Mouse (Mus musculus) lung, embryonic 15.5 days (tissue): ENCODE measurements around the gene Sap30. TPM values are rescaled to one million over a fixed set of nuclear protein-coding genes. Genes with fewer than 3 reads are reported as not detected.
"Not testable (repeated sequence)": the region's sequence is repeated elsewhere in the genome, so short reads cannot be mapped to it uniquely, and the experiment has no call there.

Experiments
- ATAC-seq: fragments of 200-750 bp; cut with Nextera tagmentation; 2 replicates; pipeline ENCODE4 v1.8.0; 2017; ENCODE audit warnings: moderate number of reproducible peaks, borderline replicate concordance; ENCODE audit not compliant: low FRiP score, low TSS enrichment; ENCODE audit errors: extremely low read depth
- H3K27ac ChIP-seq: fragments of 300-500 bp; sonication (generic); 2 replicates; pipeline ENCODE4 v1.5.1; 2015; ENCODE audit warnings: moderate library complexity, mild to moderate bottlenecking, inconsistent platforms
- H3K27me3 ChIP-seq: fragments of 300-500 bp; sonication (generic); 2 replicates; pipeline ENCODE4 v1.6.1; 2015; ENCODE audit warnings: inconsistent platforms
- H3K36me3 ChIP-seq: fragments of 300-500 bp; sonication (generic); 2 replicates; pipeline ENCODE4 v1.6.1; 2015; ENCODE audit warnings: inconsistent platforms
- H3K4me1 ChIP-seq: fragments of 300-500 bp; sonication (generic); 2 replicates; pipeline ENCODE4 v1.6.1; 2015; ENCODE audit warnings: inconsistent platforms
- H3K4me2 ChIP-seq: fragments of 300-500 bp; sonication (generic); 2 replicates; pipeline ENCODE4 v1.6.1; 2015; ENCODE audit warnings: inconsistent platforms, mild to moderate bottlenecking, moderate library complexity
- H3K4me3 ChIP-seq: fragments of 300-500 bp; sonication (generic); 2 replicates; pipeline ENCODE4 v1.5.1; 2015; ENCODE audit warnings: mild to moderate bottlenecking, inconsistent platforms
- H3K9ac ChIP-seq: fragments of 300-500 bp; sonication (generic); 2 replicates; pipeline ENCODE4 v1.6.1; 2015; ENCODE audit warnings: inconsistent platforms
- H3K9me3 ChIP-seq: fragments of 300-500 bp; sonication (generic); 2 replicates; pipeline ENCODE4 v1.6.1; 2016; ENCODE audit warnings: inconsistent platforms
- WGBS: fragments of 180-500 bp; shearing (Covaris S2); methylation state at CpG from one replicate; pipeline ENCODE4 v1.1.7; 2015; 5-methylcytosine and 5-hydroxymethylcytosine counted together
- polyA plus RNA-seq: library from polyadenylated mRNA; unstranded; fragments of >200 nt; fragmentation: Nextera tagmentation; extraction: Ambion mirVana; gene quantifications from 2 replicates; pipeline ENCODE4 v1.2.1, GENCODE M21; 2015

Sap30 gene
- polyA plus RNA-seq = 37.0 and 40.3 TPM in 2 replicates

DNA sequence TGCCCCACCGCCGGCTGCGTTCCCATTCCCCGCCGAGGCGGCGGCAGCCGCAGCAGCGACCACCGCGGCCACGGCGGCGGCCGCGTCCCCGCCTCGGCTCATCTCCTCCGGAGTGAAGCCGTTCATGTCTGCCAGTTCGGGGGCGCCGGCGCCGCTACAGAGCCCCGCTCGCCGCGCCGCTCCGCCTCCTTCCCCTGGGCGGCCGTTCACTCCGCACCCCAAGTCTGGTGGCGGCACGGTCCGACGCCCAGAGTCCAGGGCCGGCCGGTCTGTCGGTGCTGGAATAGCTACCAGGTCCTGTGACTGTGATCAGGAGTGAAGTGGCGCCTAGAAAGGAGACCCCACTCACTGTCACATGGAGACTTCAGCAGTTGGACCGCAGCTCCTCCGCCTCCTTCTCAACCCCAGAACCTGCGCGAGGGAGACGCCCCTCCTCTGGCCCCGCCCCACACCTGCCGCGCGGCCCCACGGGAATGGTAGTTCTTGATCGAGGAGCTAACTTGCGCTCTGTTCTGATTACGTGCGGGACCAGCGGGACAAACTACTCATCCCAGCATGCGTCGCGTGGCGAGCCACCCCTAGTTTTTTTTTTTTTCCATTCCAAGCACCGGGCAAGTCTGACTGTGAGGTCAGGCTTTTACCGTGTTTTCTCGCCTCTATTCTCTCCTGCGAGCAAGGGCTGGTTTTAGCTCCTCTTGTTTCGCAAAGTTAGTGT, at the start of gene Sap30:
Gene Sap30 (minus strand): TSS at position 420 of the 715 bp plus-strand sequence.
- Histone ChIP-seq H3K27me3 (no peaks in the 10 kb centered on the region), H3K9ac (peak within 1 kb of the TSS; percentile 69), H3K9me3 (no peaks in the 10 kb centered on the region), H3K4me1 (peaks cover 10% of the 10 kb centered on the region), H3K4me3 (peak within 1 kb of the TSS; percentile 93), H3K36me3 (0 out of 2 replicates have a peak, but pooled peaks cover 3% of the 10 kb centered on the region), H3K27ac (peak within 1 kb of the TSS; percentile 97), H3K4me2 (peak within 1 kb of the TSS; percentile 87)
- ATAC-seq = peak; percentile 98
- under 1% methylated on average over 64 of the region's 66 CpGs for WGBS

GRCm38 (mm10) chr8:57536167-57536566, 48.5 kb upstream of the Sap30 start:
- H3K9me3 ChIP-seq = no peaks in the 10 kb centered on the region
- no peak overlapping the region for H3K27ac ChIP-seq
- 88% methylated on average over 6 of the region's 6 CpGs for WGBS
- ATAC-seq = no peak
- H3K4me1 ChIP-seq = no peaks in the 10 kb centered on the region
- H3K4me3 ChIP-seq = no peak overlapping the region
- no peak overlapping the region for H3K9ac ChIP-seq
- no peaks in the 10 kb centered on the region for H3K27me3 ChIP-seq
- H3K4me2 ChIP-seq = no peak overlapping the region
- H3K36me3 ChIP-seq = 0 out of 2 replicates have a peak, but pooled peaks cover 10% of the 10 kb centered on the region

DNA sequence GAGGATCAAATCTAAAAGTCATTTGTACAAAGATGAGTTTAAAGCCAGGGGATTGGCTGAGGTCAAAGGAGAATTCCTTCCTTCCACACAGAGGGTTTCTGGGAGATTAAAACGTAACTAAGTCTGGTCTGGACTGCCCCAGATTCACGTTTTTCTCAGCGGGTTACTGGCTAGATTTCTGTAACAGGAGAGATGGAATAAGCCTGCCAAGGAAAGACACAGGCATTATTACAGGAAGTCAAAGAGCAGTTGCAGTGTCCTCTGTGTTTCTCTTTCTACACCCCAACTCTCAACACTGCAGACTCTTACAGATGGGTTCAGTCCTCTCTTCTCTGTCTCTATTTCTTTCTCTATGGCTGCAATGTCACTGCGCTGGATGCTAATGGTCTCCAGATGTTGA, 46.8 kb upstream of the Sap30 start:
- ATAC-seq = no peak
- Histone ChIP-seq H3K4me1 (0 out of 2 replicates have a peak, but pooled peaks cover 3% of the 10 kb centered on the region), H3K36me3 (0 out of 2 replicates have a peak, but pooled peaks cover 10% of the 10 kb centered on the region), H3K4me2 (no peak overlapping the region), H3K9me3 (no peaks in the 10 kb centered on the region), H3K4me3 (no peak overlapping the region), H3K27ac (no peak overlapping the region), H3K27me3 (no peaks in the 10 kb centered on the region), H3K9ac (no peak overlapping the region)
- WGBS = 73% methylated on average over 4 of the region's 4 CpGs

- ATAC-seq = no peak
- no peak overlapping the region for H3K9ac ChIP-seq
- H3K4me3 ChIP-seq = no peak overlapping the region
- H3K36me3 ChIP-seq = 0 out of 2 replicates have a peak, but pooled peaks cover 10% of the 10 kb centered on the region
- H3K27me3 ChIP-seq = no peaks in the 10 kb centered on the region
- no peak overlapping the region for H3K27ac ChIP-seq
- no peak overlapping the region for H3K4me2 ChIP-seq
- WGBS = 87% methylated on average over 4 of the region's 4 CpGs
- H3K4me1 ChIP-seq = 0 out of 2 replicates have a peak, but pooled peaks cover 3% of the 10 kb centered on the region
- no peaks in the 10 kb centered on the region for H3K9me3 ChIP-seq
Measured at GRCm38 (mm10) chr8:57533106-57533505, 45.4 kb upstream of the Sap30 start.

GRCm38 (mm10) chr8:57532223-57532622, 44.6 kb upstream of the Sap30 start:
- no peak overlapping the region for H3K4me3 ChIP-seq
- no peak for ATAC-seq
- H3K27me3 ChIP-seq = no peaks in the 10 kb centered on the region
- H3K9ac ChIP-seq = no peak overlapping the region
- 0 out of 2 replicates have a peak, but pooled peaks cover 10% of the 10 kb centered on the region for H3K36me3 ChIP-seq
- H3K9me3 ChIP-seq = no peaks in the 10 kb centered on the region
- H3K4me1 ChIP-seq = 0 out of 2 replicates have a peak, but pooled peaks cover 3% of the 10 kb centered on the region
- 54% methylated on average over 2 of the region's 2 CpGs for WGBS
- no peak overlapping the region for H3K4me2 ChIP-seq
- no peak overlapping the region for H3K27ac ChIP-seq

DNA sequence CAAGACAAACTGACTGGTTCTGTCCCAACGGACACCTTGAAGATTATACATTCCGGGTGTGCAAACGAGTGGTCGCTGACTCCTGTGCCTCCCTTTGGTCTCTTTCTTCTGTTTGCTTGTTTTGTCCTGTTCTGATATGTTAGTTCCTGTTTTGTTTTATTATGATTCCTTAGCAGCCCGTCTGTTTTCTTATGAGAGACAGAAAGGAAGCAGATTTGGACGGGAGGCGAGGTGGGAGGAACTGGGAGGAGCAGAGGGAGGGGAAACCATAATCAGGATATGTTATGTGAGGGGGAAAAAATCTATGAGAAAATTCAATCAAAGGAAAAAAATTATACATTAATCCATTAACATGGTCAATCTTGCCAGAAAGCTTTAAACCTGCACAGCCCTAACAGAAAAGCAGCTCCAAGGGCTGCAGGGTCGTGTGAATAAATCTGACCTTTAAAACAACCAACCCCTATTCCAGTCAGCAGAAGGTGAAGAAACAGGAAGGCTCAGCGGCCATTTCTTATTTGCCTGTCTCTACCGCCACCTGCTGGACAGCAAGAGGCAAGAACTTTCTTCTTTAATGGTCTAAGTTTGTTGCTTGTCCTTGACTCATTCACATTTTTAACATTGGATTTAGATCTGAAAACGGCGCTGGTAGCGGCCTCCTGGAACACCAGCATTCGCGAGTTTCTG, 43.1 kb upstream of the Sap30 start:
- peak overlapping the region; percentile 39 for H3K27ac ChIP-seq
- 0 out of 2 replicates have a peak, but pooled peaks cover 6% of the 10 kb centered on the region for H3K36me3 ChIP-seq
- peak overlapping the region; percentile 46 for H3K4me2 ChIP-seq
- peak; percentile 78; the same call in 1 of the 2 replicates for ATAC-seq
- H3K4me3 ChIP-seq = peak overlapping the region; percentile 22
- H3K9ac ChIP-seq = peak overlapping the region; percentile 11; the same call in 1 of the 2 replicates
- WGBS = 16% methylated on average over 15 of the region's 15 CpGs
- H3K4me1 ChIP-seq = 0 out of 2 replicates have a peak, but pooled peaks cover 3% of the 10 kb centered on the region
- H3K27me3 ChIP-seq = no peaks in the 10 kb centered on the region
- no peaks in the 10 kb centered on the region for H3K9me3 ChIP-seq

GRCm38 (mm10) chr8:57530238-57530637, 42.6 kb upstream of the Sap30 start:
- Histone ChIP-seq H3K9me3 (no peaks in the 10 kb centered on the region), H3K27me3 (no peaks in the 10 kb centered on the region), H3K36me3 (0 out of 2 replicates have a peak, but pooled peaks cover 3% of the 10 kb centered on the region), H3K9ac (peak overlapping the region; percentile 11; the same call in 1 of the 2 replicates), H3K4me3 (peak overlapping the region; percentile 22), H3K4me2 (peak overlapping the region; percentile 46), H3K27ac (peak overlapping the region; percentile 39), H3K4me1 (0 out of 2 replicates have a peak, but pooled peaks cover 3% of the 10 kb centered on the region)
- 72% methylated on average over 13 of the region's 13 CpGs for WGBS
- no peak for ATAC-seq

DNA sequence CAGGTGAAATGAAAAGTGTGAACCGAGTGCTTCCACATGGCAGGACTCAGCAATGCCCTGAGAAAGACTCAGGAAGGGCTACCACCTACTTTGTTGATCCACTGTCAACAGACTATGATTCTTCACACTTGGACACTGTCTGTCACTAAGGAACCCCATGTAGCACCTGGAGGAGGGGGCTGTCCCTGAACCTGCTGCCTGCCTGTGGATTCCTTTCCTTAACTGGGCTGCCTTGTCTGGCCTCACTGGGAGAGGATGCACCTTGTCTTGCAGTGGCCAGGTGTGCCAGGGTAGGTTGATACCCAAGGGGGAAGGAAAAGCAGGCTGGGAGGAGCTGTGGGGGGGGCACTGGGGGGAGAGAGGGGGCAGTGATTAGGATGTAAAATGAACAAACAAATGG, 40.4 kb upstream of the Sap30 start:
- Histone ChIP-seq H3K9ac (no peak overlapping the region), H3K4me2 (no peak overlapping the region), H3K27ac (no peak overlapping the region), H3K36me3 (no peaks in the 10 kb centered on the region), H3K4me1 (0 out of 2 replicates have a peak, but pooled peaks cover 3% of the 10 kb centered on the region), H3K9me3 (no peaks in the 10 kb centered on the region), H3K27me3 (no peaks in the 10 kb centered on the region), H3K4me3 (no peak overlapping the region)
- no peak; the same call in 1 of the 2 replicates for ATAC-seq
- WGBS = 89% methylated on average over 1 of the region's 1 CpGs

- no peak overlapping the region for H3K27ac ChIP-seq
- H3K4me2 ChIP-seq = no peak overlapping the region
- 0 out of 2 replicates have a peak, but pooled peaks cover 3% of the 10 kb centered on the region for H3K4me1 ChIP-seq
- 77% methylated on average over 12 of the region's 12 CpGs for WGBS
- H3K4me3 ChIP-seq = no peak overlapping the region
- no peaks in the 10 kb centered on the region for H3K9me3 ChIP-seq
- peaks cover 16% of the 10 kb centered on the region for H3K36me3 ChIP-seq
- no peak for ATAC-seq
- no peaks in the 10 kb centered on the region for H3K27me3 ChIP-seq
- H3K9ac ChIP-seq = no peak overlapping the region
Measured at GRCm38 (mm10) chr8:57520186-57520786, 32.6 kb upstream of the Sap30 start.

GRCm38 (mm10) chr8:57517723-57518122, 30.1 kb upstream of the Sap30 start:
- Histone ChIP-seq H3K9ac (no peak overlapping the region), H3K27ac (no peak overlapping the region), H3K4me3 (no peak overlapping the region), H3K36me3 (peaks cover 26% of the 10 kb centered on the region), H3K4me2 (no peak overlapping the region), H3K4me1 (0 out of 2 replicates have a peak, but pooled peaks cover 3% of the 10 kb centered on the region), H3K27me3 (no peaks in the 10 kb centered on the region), H3K9me3 (no peaks in the 10 kb centered on the region)
- 86% methylated on average over 3 of the region's 3 CpGs for WGBS
- no peak for ATAC-seq

DNA sequence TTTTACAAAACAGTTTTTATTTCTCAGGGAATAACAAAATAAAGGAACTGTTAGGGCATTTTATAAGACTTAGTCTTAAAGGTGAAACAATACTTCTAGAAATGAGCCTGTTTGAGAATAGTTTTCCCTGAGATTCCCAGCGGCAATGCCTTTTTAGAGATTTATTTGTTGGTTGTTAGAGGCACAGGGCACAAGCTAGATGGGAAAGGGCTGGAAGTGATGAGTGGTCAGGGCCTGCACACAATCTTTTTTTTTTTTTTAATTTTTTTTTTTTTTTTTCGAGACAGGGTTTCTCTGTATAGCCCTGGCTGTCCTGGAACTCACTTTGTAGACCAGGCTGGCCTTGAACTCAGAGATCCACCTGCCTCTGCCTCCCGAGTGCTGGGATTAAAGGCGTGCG, 29.0 kb upstream of the Sap30 start:
- ATAC-seq, H3K27me3 ChIP-seq: not testable (repeated sequence)
- 83% methylated on average over 5 of the region's 5 CpGs for WGBS

More for the DNA sequence above, 29.0 kb upstream of the Sap30 start:
- not testable (repeated sequence) for H3K4me1 ChIP-seq, H3K27ac ChIP-seq, H3K4me2 ChIP-seq, H3K4me3 ChIP-seq, H3K9me3 ChIP-seq, H3K9ac ChIP-seq
- H3K36me3 ChIP-seq = peaks cover 26% of the 10 kb centered on the region
